Mouse (Mus musculus) embryonic facial prominence, embryonic 10.5 days (tissue): ENCODE measurements around the gene Pitpna. TPM values are rescaled to one million over a fixed set of nuclear protein-coding genes. Genes with fewer than 3 reads are reported as not detected.

Source experiments
- DNase-seq: peaks from one replicate; pipeline ENCODE4 v3.0.0-alpha.2; 2017; ENCODE audit warnings: low spot score
- H3K27ac ChIP-seq: fragments of 300-500 bp; sonication (generic); replicated peaks from 2 replicates; pipeline ENCODE4 v1.5.1; 2016; ENCODE audit warnings: mild to moderate bottlenecking
- H3K27me3 ChIP-seq: fragments of 300-500 bp; sonication (generic); replicated peaks from 2 replicates; pipeline ENCODE4 v1.6.1; 2016; ENCODE audit warnings: low read depth, mild to moderate bottlenecking; ENCODE audit not compliant: poor library complexity, severe bottlenecking
- H3K36me3 ChIP-seq: fragments of 300-500 bp; sonication (generic); replicated peaks from 2 replicates; pipeline ENCODE4 v1.6.1; 2016; ENCODE audit warnings: mild to moderate bottlenecking, moderate library complexity
- H3K4me1 ChIP-seq: fragments of 300-500 bp; sonication (generic); 2 replicates; pipeline ENCODE4 v1.6.1; 2016
- H3K4me3 ChIP-seq: fragments of 300-500 bp; sonication (generic); 2 replicates; pipeline ENCODE4 v1.5.1; 2016; ENCODE audit warnings: mild to moderate bottlenecking, moderate library complexity
- H3K9me3 ChIP-seq: fragments of 300-500 bp; sonication (generic); 2 replicates; pipeline ENCODE4 v1.6.1; 2016; ENCODE audit warnings: mild to moderate bottlenecking
- WGBS: fragments of 180-500 bp; shearing (Covaris S2); methylation state at CpG from one replicate; pipeline ENCODE4 v1.1.7; 2016; 5-methylcytosine and 5-hydroxymethylcytosine counted together
- polyA plus RNA-seq: library from polyadenylated mRNA; unstranded; fragments of >200 nt; fragmentation: Nextera tagmentation; extraction: Ambion mirVana; gene quantifications from 2 replicates; pipeline ENCODE4 v1.2.1, GENCODE M21; 2016

The Pitpna gene
- polyA plus RNA-seq, 1 experiment from 2014 or later: 61.5 TPM

GRCm38 (mm10) chr11:75660081-75660590, 72.2 kb downstream of the Pitpna start:
- H3K27me3 ChIP-seq: peaks cover 21% of the 10 kb centered on the region
- H3K4me1 ChIP-seq: peaks cover 22% of the 10 kb centered on the region
- no peak overlapping the region for H3K4me3 ChIP-seq
- 93% methylated on average over 12 of the region's 12 CpGs for WGBS
- peaks cover 49% of the 10 kb centered on the region for H3K36me3 ChIP-seq
- no peak for DNase-seq
- H3K9me3 ChIP-seq: no peaks in the 10 kb centered on the region
- no peak overlapping the region for H3K27ac ChIP-seq

- DNase-seq: no peak
- Histone ChIP-seq H3K9me3 (no peaks in the 10 kb centered on the region), H3K4me3 (no peak overlapping the region), H3K4me1 (peaks cover 11% of the 10 kb centered on the region), H3K36me3 (peaks cover 59% of the 10 kb centered on the region), H3K27ac (no peak overlapping the region), H3K27me3 (peaks cover 13% of the 10 kb centered on the region; the same call in 1 of the 2 replicates)
- 91% methylated on average over 21 of the region's 21 CpGs for WGBS
These were observed 73.3 kb downstream of the Pitpna start for GRCm38 (mm10) chr11:75660941-75661800.

GRCm38 (mm10) chr11:75662131-75662530, 74.2 kb downstream of the Pitpna start:
- H3K4me1 ChIP-seq: 0 out of 2 replicates have a peak, but pooled peaks cover 3% of the 10 kb centered on the region
- no peaks in the 10 kb centered on the region for H3K9me3 ChIP-seq
- DNase-seq: no peak
- WGBS: 90% methylated on average over 7 of the region's 7 CpGs
- H3K36me3 ChIP-seq: peaks cover 69% of the 10 kb centered on the region
- H3K27ac ChIP-seq: no peak overlapping the region
- peaks cover 3% of the 10 kb centered on the region; the same call in 1 of the 2 replicates for H3K27me3 ChIP-seq
- H3K4me3 ChIP-seq: no peak overlapping the region

GRCm38 (mm10) chr11:75666296-75666695, 78.4 kb downstream of the Pitpna start:
- Histone ChIP-seq H3K4me3 (no peak overlapping the region), H3K4me1 (no peaks in the 10 kb centered on the region), H3K27me3 (no peaks in the 10 kb centered on the region), H3K27ac (no peak overlapping the region), H3K9me3 (no peaks in the 10 kb centered on the region), H3K36me3 (peaks cover 78% of the 10 kb centered on the region)
- no peak for DNase-seq
- 92% methylated on average over 6 of the region's 6 CpGs for WGBS

- no peak overlapping the region for H3K4me3 ChIP-seq
- 93% methylated on average over 3 of the region's 3 CpGs for WGBS
- no peaks in the 10 kb centered on the region for H3K27me3 ChIP-seq
- no peak overlapping the region for H3K27ac ChIP-seq
- no peaks in the 10 kb centered on the region for H3K9me3 ChIP-seq
- no peaks in the 10 kb centered on the region for H3K4me1 ChIP-seq
- peaks cover 83% of the 10 kb centered on the region for H3K36me3 ChIP-seq
- DNase-seq: no peak
These were observed 80.7 kb downstream of the Pitpna start for GRCm38 (mm10) chr11:75668621-75669020.

GRCm38 (mm10) chr11:75669176-75669852, 81.4 kb downstream of the Pitpna start:
- DNase-seq: no peak
- 88% methylated on average over 11 of the region's 11 CpGs for WGBS
- Histone ChIP-seq H3K36me3 (peaks cover 83% of the 10 kb centered on the region), H3K4me1 (no peaks in the 10 kb centered on the region), H3K27ac (no peak overlapping the region), H3K9me3 (no peaks in the 10 kb centered on the region), H3K4me3 (no peak overlapping the region), H3K27me3 (no peaks in the 10 kb centered on the region)

GRCm38 (mm10) chr11:75669853-75670200, 81.9 kb downstream of the Pitpna start:
- no peaks in the 10 kb centered on the region for H3K27me3 ChIP-seq
- peaks cover 81% of the 10 kb centered on the region for H3K36me3 ChIP-seq
- no peaks in the 10 kb centered on the region for H3K9me3 ChIP-seq
- WGBS: 91% methylated on average over 12 of the region's 12 CpGs
- H3K4me1 ChIP-seq: no peaks in the 10 kb centered on the region
- no peak for DNase-seq
- H3K4me3 ChIP-seq: no peak overlapping the region
- H3K27ac ChIP-seq: no peak overlapping the region

- Histone ChIP-seq H3K4me1 (no peaks in the 10 kb centered on the region), H3K27ac (no peak overlapping the region), H3K9me3 (no peaks in the 10 kb centered on the region), H3K27me3 (no peaks in the 10 kb centered on the region), H3K36me3 (peaks cover 65% of the 10 kb centered on the region), H3K4me3 (no peak overlapping the region)
- DNase-seq: no peak
- WGBS: 89% methylated on average over 22 of the region's 22 CpGs
These were observed 83.7 kb downstream of the Pitpna start for GRCm38 (mm10) chr11:75671426-75672180.

- Histone ChIP-seq H3K4me1 (peaks cover under 1% of the 10 kb centered on the region; the same call in 1 of the 2 replicates), H3K4me3 (no peak overlapping the region), H3K27me3 (no peaks in the 10 kb centered on the region), H3K9me3 (no peaks in the 10 kb centered on the region), H3K36me3 (peaks cover 53% of the 10 kb centered on the region), H3K27ac (no peak overlapping the region)
- 89% methylated on average over 5 of the region's 5 CpGs for WGBS
- DNase-seq: no peak
These were observed 85.5 kb downstream of the Pitpna start for GRCm38 (mm10) chr11:75673411-75673810.

- no peak overlapping the region for H3K27ac ChIP-seq
- no peak overlapping the region for H3K4me3 ChIP-seq
- peaks cover 39% of the 10 kb centered on the region for H3K36me3 ChIP-seq
- 87% methylated on average over 3 of the region's 3 CpGs for WGBS
- no peak for DNase-seq
- H3K4me1 ChIP-seq: peaks cover 3% of the 10 kb centered on the region; the same call in 1 of the 2 replicates
- no peaks in the 10 kb centered on the region for H3K9me3 ChIP-seq
- H3K27me3 ChIP-seq: no peaks in the 10 kb centered on the region
These were observed 87.0 kb downstream of the Pitpna start for GRCm38 (mm10) chr11:75674875-75675274.

- Histone ChIP-seq H3K4me3 (peak overlapping the region; percentile 100), H3K27ac (no peak overlapping the region)
These were observed 90.2 kb downstream of the Pitpna start for GRCm38 (mm10) chr11:75677881-75678746.

More at GRCm38 (mm10) chr11:75677881-75678746, 90.2 kb downstream of the Pitpna start:
- H3K36me3 ChIP-seq: peaks cover 21% of the 10 kb centered on the region
- H3K4me1 ChIP-seq: peaks cover 17% of the 10 kb centered on the region
- no peaks in the 10 kb centered on the region for H3K27me3 ChIP-seq
- 90% methylated on average over 3 of the region's 3 CpGs for WGBS
- H3K9me3 ChIP-seq: no peaks in the 10 kb centered on the region
- no peak for DNase-seq
